Mouse (Mus musculus) thymus, adult 2 months (tissue): ENCODE data around the gene Fbxl8. TPM values are rescaled to one million over a fixed set of nuclear protein-coding genes. Genes with fewer than 3 reads are reported as not detected.

ENCODE experiments used
- DNase-seq: peaks from one replicate; pipeline ENCODE4 v3.0.0; 2021
- H3K27ac ChIP-seq: fragments of 200-500 bp; 2 replicates; pipeline ENCODE4 v1.5.1; 2012; ENCODE audit warnings: low read length, control low read depth; ENCODE audit not compliant: control insufficient read depth, insufficient read depth
- H3K27me3 ChIP-seq: fragments of 200-500 bp; 2 replicates; pipeline ENCODE4 v1.6.1; 2012; ENCODE audit warnings: mild to moderate bottlenecking, low read length, moderate library complexity, mixed read lengths; ENCODE audit not compliant: control insufficient read depth, insufficient read depth
- H3K36me3 ChIP-seq: fragments of 200-500 bp; 2 replicates; pipeline ENCODE4 v1.6.1; 2012; ENCODE audit warnings: mild to moderate bottlenecking, low read length, moderate library complexity; ENCODE audit not compliant: control insufficient read depth, insufficient read depth
- H3K4me1 ChIP-seq: fragments of 200-500 bp; replicated peaks from 2 replicates; pipeline ENCODE4 v1.6.1; 2012; ENCODE audit warnings: low read length; ENCODE audit not compliant: control insufficient read depth, insufficient read depth
- H3K4me3 ChIP-seq: fragments of 200-500 bp; 2 replicates; pipeline ENCODE4 v1.5.1; 2012; ENCODE audit warnings: mild to moderate bottlenecking, low read length, control low read depth, moderate library complexity; ENCODE audit not compliant: control insufficient read depth, insufficient read depth
- CTCF ChIP-seq: fragments of 200-500 bp; IDR thresholded peaks from 2 replicates; pipeline ENCODE4 v1.5.1; 2012; ENCODE audit warnings: mild to moderate bottlenecking, control low read depth, low read length, moderate library complexity, borderline replicate concordance; ENCODE audit not compliant: control insufficient read depth, poor library complexity, insufficient read depth; ENCODE audit errors: extremely low read depth
- POLR2A ChIP-seq: fragments of 200-500 bp; IDR thresholded peaks from 2 replicates; pipeline ENCODE4 v1.6.1; 2012; ENCODE audit warnings: mild to moderate bottlenecking, low read length, control low read depth, moderate library complexity; ENCODE audit not compliant: control insufficient read depth, poor library complexity, insufficient read depth; ENCODE audit errors: extremely low read depth
- WGBS: fragments of 180-500 bp; shearing (Covaris S2); methylation state at CpG from one replicate; pipeline ENCODE4 v1.1.7; 2018; 5-methylcytosine and 5-hydroxymethylcytosine counted together
- polyA plus RNA-seq: library from polyadenylated mRNA; depleted of rRNA; stranded (reverse); fragments of >200 nt; gene quantifications from 2 replicates; pipeline ENCODE4 v1.2.3, GENCODE M21; 2012

Fbxl8 gene
- polyA plus RNA-seq, 1 experiment = 27.8 TPM

DNA sequence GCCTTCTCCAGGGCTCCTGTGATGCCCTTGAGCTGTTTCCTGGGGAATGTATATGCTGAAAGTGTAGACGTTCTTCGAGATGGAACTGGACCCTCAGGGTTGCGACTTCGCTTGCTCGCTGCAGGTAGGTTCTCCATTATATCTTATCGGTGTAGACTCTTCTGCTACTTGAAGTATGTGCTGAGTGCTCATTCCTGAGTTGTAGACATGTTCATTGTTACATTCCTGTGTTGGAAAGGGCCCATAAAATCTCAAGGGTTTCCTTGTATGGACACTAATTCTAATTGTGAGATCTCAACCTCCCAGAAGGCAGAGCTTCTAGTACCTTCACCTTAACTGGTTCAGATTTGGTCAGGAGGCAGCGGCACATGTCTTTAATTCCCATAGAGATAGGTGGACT lies 23.4 kb upstream of the Fbxl8 start:
- Histone ChIP-seq H3K4me1 (no peaks in the 10 kb centered on the region), H3K4me3 (no peak overlapping the region), H3K36me3 (peaks cover 38% of the 10 kb centered on the region), H3K27me3 (no peaks in the 10 kb centered on the region), H3K27ac (no peak overlapping the region)
- no peak for TF ChIP-seq CTCF
- TF ChIP-seq POLR2A = no peak
- no peak for DNase-seq
- 99% methylated on average over 7 of the region's 7 CpGs for WGBS

DNA sequence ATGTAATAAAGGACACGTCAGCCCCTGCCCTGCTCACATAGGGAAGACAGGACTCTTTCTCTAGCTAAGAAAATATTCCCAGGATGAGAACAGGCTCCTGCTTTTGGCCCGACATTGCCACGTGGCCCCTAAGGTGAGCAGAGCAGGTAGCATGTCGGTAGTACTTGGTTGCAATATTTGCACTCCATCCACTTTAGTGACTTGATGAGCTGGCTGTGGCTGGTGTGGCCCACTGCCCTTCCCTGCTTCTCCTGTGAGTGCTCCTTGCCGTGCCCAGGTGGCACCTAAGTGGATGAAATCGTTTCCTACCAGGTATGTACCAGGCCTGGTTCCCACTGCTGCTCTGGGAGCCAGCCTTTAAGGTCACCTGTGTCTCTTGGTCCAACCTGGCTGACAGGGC lies 12.5 kb upstream of the Fbxl8 start:
- no peak for DNase-seq
- H3K27me3 ChIP-seq = no peaks in the 10 kb centered on the region
- TF ChIP-seq CTCF (no peak), POLR2A (no peak)
- H3K4me1 ChIP-seq = peaks cover 13% of the 10 kb centered on the region
- no peak overlapping the region for H3K27ac ChIP-seq
- WGBS = 93% methylated on average over 6 of the region's 6 CpGs
- peaks cover 22% of the 10 kb centered on the region for H3K36me3 ChIP-seq
- no peak overlapping the region for H3K4me3 ChIP-seq

DNA sequence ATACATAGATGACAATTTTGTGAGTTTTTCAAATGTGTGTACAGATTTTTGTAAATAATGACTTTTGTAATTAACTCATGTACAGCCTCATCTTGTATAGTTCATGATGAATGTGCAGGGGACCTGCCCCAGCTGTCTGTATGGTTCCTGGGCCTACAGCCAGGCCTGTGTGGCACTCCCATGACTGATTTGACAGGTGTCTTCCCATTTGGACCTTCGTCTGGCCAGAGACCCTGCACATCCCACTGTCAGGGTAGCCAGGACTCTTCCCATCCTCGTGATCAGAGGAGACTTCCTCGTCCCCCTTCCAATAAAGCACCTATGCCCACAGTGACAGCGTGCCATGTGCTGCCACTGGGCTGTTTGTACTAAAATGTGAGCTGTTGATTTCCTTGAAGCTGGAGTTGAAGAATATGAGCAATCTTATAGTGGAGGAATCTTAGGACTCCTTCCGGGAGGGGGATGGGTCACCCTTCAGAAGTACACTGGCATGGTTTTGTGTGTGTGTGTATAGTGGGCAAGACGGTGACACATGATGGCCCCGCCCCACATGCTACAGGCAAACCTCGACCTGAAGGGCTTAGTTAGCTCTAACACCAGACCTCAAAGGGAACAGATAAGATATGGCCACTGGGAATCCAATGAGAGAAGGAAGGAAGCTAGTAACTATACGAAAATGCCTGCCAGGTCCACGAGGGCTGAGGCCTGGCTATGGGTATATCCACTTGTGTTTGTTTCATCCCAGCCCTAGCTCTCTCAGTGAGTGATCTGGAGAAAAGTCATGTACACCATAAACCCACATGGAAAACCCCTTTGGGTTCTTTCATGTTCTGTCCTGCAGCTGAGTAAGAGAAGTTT lies 11.5 kb upstream of the Fbxl8 start:
- Histone ChIP-seq H3K4me3 (no peak overlapping the region), H3K4me1 (peaks cover 13% of the 10 kb centered on the region), H3K27me3 (no peaks in the 10 kb centered on the region), H3K27ac (no peak overlapping the region), H3K36me3 (peaks cover 18% of the 10 kb centered on the region)
- DNase-seq = no peak
- no peak for TF ChIP-seq CTCF
- TF ChIP-seq POLR2A = no peak
- 92% methylated on average over 10 of the region's 10 CpGs for WGBS

DNA sequence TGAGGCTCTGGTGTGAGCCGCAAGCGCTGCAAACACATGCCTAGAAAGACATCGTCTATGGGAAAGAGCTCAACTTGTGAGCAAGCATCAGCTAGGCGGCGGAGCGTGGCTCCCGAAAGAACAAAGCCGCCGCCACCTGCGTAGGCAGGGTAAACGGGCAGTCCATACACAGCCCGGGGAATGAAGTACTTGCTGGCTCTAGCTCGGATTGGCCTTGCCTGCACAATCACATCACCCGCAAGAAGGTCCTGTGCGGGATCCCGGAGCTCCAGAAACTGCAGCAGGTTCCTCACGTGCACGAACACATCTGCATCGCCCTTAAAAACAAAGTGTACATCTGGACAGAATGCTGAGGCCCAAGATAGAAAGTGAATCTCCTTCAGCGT lies 10.7 kb upstream of the Fbxl8 start:
- Histone ChIP-seq H3K4me1 (peaks cover 13% of the 10 kb centered on the region), H3K27ac (no peak overlapping the region), H3K27me3 (no peaks in the 10 kb centered on the region), H3K36me3 (peaks cover 10% of the 10 kb centered on the region), H3K4me3 (no peak overlapping the region)
- TF ChIP-seq CTCF = no peak
- TF ChIP-seq POLR2A = no peak
- peak; percentile 27 for DNase-seq
- WGBS = 70% methylated on average over 20 of the region's 20 CpGs

GRCm38 (mm10) chr8:105254152-105254965 lies 10.1 kb upstream of the Fbxl8 start:
- TF ChIP-seq POLR2A (peak; percentile 57; the same call in 1 of the 2 replicates), CTCF (peak; percentile 86)
- peak; percentile 98 for DNase-seq
- under 1% methylated on average over 74 of the region's 74 CpGs for WGBS
- Histone ChIP-seq H3K4me1 (peaks cover 18% of the 10 kb centered on the region), H3K27ac (no peak overlapping the region), H3K27me3 (no peaks in the 10 kb centered on the region), H3K4me3 (peak overlapping the region; percentile 57), H3K36me3 (peaks cover 4% of the 10 kb centered on the region; the same call in 1 of the 2 replicates)

- TF ChIP-seq POLR2A (0 out of 2 replicates have a peak, but pooled peaks have one; percentile 19), CTCF (no peak)
- no peaks in the 10 kb centered on the region for H3K27me3 ChIP-seq
- WGBS = 1% methylated on average over 14 of the region's 14 CpGs
- peak within 1 kb of the TSS; percentile 13; the same call in 1 of the 2 replicates for H3K27ac ChIP-seq
- peaks cover 23% of the 10 kb centered on the region for H3K4me1 ChIP-seq
- DNase-seq = peak; percentile 76
- H3K4me3 ChIP-seq = peak within 1 kb of the TSS; percentile 57
- peaks cover 3% of the 10 kb centered on the region; the same call in 1 of the 2 replicates for H3K36me3 ChIP-seq
Observed at GRCm38 (mm10) chr8:105254966-105255350, 9.5 kb upstream of the Fbxl8 start, which contains the start of gene B3gnt9. B3gnt9 (minus strand) TSS chr8:105255153.
